Mouse (Mus musculus) embryo, embryonic 10 days (tissue): ENCODE measurements around the gene Gpr156.

Source experiments
- DNase-seq: peaks from one replicate; pipeline ENCODE4 v3.0.0-alpha.2; 2015; ENCODE audit warnings: low spot score

Gpr156 gene

DNA sequence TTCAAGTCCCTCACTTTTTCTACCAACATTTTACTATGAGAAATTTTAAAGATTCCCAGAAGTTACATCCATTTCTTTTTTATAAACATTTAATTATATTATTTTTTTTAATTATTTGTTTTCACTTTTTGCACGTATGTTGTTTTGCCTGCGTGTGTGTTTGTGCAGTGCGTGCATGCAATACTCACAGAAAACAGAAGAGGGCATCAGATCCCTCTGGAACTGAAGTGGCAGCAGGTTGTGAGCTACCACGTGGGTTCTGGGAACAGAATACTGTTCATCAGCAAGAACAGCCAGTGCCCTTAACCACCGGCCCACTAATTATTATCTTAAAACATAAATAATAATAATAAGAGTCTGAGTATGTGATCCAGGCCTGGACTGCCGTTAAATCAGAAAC is 2.7 kb downstream of the Gpr156 start:
- DNase-seq, result no peak

DNA sequence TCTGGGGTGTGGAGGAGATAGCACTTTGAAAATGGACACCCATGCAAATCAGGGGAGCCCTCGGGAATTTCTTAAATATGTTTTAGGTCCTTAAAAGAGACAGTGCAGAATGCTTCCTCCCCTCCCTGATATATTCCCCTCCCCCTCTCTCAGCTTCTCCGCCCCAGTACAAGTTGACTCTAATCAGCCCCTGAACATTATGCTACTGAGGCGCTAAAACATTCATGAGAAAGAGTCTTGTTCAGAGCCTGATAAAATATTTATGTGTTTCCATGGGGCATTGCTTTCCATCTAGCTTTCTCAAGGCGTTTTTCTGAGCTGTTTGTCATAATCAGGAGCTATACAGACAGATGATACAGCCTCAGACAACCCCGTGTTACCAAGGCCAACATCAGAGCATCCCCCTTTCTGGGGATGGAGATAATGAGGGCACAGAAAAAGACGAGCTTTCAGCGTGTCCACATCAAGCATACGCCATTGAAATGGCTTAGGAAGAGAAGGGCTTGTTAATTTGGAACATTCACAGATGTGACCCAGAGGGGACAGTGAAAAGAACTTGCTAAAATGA is 4.6 kb downstream of the Gpr156 start:
- DNase-seq, result no peak

DNA sequence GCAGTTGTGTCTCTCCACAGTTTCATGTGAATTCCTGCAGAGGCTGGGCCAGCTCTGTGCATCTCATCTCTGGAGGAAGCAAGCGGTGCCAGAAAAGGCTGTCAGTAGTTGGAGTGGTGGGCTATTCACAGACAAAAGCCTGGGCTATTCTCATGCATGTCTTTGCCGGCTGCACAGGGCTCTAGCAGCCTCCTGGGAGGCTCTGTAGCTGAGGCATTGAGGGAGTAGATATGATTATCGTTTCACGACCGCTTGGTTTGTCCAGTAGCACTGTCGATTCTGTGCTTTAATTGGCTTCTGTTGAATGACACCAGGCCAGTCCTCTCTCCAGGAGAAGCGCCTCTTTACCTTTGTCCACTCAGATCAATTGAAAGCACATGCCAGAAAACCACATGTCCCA is 9.8 kb downstream of the Gpr156 start:
- DNase-seq, result peak; percentile 25

DNA sequence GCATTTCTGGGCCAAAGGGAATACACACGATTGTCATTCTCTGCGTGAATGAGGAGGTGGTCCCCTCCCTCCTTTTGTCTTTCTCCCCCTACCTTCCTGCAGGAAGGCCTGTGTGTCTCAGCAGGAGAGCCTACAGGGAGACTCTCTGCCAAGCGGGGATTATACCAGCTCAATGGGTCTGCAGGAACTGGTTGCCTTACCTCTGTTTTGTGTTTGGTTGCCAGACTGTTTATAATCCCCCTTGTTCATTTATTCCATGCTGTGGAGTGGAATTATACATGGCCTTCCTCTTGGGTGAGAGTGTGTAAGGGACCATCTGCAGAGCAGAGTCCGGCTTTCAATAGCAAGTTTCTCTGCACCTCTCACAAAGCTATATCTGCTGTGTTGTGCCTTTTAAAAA is 10.8 kb downstream of the Gpr156 start:
- no peak for DNase-seq

DNA sequence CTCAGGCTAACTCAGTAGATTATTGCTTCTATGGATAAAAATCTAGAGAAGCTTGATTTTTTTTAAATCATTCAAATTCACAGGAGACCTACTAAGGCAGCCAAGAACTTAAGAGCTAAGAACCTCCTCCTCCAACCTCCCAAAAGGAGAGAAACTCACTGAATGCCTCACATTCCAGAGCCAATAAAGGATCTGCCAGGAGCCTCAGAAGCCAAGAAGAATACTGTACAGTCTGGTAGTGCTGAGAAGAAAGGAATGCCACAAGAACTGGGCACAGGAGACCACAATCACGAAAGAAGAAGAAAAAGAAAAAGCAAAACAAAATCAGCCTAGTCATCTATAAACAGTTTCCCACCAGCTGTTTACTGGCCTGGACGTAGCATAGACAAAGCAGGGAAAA is 12.7 kb downstream of the Gpr156 start:
- DNase-seq, result no peak

DNA sequence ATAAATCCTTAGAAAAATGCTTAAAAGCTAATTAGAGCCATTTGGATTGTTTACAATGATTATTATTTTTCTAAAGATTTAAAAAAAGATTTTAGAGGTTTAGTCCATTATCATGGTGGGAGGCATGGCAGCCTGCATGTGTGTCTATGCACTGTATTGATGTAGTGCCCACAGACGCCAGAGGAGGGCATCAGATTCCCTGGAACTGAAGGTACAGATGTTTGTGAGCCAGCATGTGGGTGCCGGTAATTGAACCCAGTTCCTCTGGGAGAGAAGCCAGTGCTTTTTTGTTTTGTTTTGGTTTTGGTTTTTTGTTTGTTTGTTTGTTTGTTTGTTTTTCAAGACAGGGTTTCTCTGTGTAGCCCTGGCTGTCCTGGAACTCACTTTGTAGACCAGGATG is 13.3 kb downstream of the Gpr156 start:
- DNase-seq, result no peak

DNA sequence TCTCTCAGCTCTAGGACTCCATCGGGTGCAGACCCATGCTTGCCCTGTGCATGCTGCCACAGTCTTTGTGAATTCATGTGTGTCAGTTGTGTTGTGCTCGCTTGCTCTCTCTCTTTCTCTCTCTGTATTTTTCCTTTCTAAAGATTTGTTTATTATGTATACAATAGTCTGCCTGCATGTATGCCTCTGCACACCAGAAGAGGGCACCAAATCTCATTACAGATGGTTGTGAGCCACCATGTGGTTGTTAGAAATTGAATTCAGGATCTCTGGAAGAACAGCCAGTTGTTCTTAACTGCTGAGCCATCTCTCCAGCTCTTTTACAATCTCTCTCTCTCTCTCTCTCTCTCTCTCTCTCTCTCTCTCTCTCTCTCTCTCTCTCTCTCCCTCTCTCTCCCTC is 18.6 kb downstream of the Gpr156 start:
- DNase-seq, result no peak

DNA sequence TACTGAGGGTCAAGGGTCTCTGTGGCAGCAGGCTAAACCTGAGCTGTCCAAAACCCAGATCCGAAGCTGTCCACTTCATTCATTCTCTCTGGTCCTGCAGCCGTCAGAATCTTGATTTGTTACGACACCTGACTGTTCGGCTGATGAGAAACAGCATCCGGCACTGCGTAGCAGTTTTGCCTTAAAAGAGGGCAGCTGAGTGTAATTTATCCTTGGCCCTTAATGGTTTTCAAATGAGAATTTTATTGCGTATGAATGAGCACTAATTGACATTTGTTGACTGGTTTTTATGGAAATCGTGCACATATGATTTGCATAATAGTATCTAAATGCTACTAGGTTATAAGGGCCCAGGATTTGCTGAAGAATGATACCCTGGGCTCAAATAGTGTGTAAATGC is 21.0 kb downstream of the Gpr156 start:
- DNase-seq, result no peak

DNA sequence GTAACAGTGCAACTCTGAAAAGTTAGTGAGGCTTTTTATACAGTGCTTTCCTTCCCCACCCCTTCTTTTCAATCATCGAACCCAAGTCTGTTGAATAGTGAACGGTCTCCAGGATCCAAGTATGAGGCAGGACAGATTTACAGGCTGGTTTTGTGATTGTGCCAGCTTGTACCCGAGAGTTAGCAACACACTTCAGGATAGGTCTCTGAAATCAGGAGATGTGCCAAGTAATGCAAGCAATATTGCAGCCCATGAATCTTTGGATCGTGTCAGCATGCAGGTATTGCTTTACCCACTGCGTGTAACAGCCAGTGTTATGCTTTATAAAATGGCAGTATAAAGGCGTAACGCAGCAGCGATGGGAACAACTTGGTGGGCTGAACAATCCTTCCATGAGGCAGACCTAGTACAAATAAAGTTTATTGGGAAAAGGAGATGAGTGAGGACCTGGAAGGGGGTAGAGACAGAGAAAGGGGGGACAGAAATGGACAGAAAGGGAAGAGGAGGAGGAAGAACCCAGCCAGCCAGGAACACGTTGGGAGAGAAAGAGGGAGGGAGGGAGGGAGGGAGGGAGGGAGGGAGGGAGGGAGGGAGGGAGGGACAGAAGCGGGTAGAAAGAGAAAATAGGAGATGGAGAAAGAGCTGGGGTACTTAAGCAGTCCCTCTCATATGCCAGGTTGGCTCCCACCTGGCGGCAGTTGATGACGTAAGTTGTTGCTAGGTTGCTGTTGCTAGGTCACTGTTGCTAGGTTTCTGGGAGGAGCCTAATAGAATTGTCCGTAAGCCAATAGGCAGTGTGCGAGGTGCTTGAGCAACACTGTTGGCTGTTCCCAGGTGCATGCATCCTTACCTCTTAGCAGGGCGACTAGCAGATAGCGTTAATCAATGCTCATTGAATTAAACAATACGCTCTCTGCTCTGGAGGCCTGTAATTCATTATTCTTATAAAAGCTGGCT is 22.1 kb downstream of the Gpr156 start:
- DNase-seq, result peak; percentile 74

DNA sequence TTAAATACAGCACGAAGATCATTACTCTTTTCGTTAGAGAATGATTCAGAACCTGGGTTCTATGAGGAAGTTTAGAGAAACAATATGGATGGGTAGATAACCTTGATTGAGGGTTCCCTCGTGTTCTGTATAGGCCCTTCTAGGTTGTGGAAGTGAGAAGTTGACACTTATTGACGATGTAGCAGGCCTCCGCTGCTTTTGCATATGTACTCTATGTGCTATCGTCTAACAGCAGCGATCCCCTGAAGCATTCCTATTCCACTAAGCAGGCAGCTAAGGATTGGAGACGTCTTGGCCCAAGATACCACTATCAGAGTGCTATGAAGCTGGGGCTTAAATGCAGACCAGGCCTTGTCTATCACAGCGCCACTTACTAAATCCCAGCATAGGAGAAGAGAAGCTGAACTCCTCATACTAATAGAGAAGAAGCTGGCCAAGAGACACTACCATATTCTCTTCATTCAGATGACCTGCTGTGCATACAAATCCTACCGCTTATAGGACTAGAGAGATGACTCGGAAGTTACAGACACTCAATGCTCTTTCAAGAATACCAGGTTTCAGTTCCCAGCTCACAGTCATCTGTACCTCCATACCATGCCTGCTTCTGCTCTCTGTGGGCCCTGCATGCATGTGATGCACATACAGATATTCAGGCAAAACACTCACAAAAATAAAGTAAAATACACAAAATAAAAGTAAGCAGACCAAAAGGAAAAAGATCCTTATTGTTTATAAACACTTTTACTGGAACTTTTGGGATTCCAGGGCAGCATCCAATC is 23.0 kb downstream of the Gpr156 start:
- DNase-seq, result no peak

DNA sequence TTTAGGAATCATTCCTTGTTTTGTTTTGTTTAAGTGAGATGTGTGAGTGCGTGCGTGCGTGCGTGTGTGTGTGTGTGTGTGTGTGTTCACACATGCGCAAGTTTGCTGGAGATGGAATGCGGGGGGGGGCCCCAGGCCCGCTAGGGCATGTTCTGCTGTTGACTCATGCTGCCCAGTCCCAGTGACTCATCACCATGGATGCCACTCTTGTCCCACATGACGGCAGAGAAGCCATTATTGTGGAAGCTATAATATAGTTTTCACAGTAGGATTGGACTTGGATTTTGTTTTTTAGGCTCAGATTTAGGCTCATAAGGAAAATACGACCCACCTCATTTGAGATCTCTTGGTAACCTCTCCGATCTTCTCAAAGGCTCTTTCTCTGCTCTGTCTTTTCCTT is 24.0 kb downstream of the Gpr156 start:
- DNase-seq, result no peak

DNA sequence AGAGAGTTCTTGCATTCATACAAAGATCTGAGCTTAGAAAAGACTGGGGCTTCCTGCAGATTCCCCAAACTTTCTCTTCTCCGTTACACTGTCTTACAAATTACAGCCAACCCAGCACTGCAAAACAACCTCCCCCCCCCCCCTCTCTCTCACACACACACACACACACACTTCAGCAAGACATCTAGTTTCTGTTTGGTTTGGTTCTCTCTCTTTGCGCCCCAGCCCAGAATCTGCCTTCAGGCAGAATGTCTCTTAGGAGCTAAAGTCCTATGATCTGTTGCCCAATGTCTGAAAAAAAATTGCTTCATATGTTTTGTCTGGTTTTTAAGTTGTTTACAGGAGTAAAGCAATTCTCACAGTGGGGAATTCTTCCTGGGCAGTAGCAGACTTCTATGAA is 27.4 kb downstream of the Gpr156 start:
- DNase-seq, result no peak

DNA sequence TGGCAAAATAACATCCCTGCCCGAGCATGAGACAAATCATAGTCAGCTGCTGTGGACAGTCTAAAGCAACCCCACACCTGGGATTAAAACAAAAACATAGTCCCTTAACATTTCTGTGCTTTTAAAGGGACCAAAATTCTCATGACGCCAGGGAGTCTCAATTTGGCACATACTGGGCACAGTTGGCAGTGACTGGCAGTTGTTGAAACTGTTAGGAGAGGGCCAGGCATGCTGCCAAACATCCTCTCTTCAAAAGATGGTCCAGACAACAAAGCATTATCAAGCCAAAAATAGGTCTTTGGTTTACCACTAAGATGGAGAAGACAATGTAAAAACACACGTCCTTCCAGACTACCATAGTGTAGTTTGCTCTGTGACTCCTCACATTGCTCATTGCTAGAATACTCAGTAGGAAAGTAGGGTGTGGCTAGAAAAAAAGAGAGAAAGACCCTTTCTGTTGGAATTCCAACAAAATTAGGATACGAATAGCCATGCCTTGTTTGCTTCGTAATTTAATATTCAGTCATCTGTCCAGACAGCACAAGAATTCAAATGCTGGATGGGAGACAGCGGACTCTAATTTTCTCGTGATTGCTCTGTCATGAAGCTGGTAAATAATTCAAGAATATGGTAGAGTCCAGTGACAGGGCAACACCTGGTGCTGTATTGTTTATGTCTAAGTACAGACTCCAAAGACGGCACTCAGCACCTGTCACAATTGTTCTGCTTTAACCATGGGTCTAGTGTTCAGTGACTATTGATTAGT is 28.9 kb downstream of the Gpr156 start:
- DNase-seq, result no peak

DNA sequence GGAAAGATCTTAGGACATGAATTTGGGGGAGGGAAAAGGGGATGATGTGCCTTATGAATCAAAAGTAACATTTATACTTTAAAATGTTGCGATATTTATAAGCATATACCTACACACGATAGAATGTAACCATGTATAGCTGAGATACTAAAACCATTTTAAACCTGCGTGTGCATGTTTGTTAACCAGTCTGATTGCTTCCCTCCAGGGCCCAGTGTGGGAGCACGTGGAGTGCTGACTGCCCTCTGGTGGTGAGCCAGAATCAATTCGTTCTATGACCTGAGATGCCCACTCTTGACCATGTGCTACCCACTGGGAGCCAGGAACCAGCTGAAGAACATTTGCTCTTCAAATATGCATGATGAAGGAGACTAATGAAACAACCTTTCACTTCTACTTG is 30.9 kb downstream of the Gpr156 start:
- peak; percentile 81 for DNase-seq

DNA sequence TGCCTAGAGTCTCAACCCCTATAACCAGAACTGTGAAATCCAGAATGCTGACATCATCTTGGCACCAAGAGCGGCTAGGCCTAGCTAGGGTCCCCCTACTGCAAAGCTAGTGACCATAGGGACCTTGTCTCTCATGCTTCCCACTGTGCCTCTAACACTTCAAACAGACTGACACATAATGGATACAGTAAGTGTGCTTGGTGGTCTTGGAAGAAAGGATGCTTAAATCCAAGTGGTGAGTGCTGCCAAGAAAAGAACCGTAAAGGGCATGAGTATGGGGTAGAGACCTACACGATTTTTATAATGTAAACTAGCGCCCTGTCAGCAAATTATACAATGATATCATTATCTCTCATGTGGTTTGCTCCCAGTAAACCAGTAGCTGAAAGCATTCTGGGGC is 32.1 kb downstream of the Gpr156 start:
- no peak for DNase-seq

DNA sequence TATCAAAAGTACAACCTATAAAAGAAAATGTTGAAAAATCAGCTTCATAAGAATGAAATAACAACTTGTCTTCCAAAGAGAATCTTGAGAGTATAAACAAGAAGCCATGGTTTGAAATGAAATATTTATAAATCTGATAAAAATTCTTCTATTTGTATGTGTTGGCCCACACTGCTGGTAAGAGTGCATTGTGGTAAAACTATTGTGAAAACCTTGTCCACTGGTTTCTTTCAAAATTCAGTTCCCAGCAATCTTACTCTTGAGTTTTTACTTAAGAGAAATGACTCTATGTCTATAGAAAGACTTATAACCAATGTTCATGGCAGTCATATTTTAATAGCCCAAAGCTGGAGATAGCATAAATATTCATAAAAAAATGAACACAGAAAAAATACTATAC is 34.9 kb downstream of the Gpr156 start:
- no peak for DNase-seq

DNA sequence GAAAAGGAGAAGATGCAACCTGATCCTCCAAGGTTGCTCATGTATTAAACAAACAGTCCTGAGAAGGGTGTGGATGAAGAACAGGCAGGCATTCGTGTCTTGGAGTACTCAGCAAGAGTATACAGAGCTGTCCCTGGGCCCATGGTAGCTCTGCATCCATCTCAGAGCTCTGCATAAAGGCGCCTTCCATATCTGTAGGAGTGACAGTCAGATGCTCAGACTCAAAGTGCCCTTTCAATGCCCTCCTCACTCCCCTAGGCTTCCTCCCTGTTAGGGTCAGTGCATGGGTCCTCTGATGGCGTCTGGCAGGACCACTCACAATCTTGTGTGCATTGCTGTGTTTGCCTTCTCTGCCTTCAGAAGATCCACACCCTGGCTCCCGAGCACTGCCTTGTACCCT is 36.9 kb downstream of the Gpr156 start:
- DNase-seq, result no peak

DNA sequence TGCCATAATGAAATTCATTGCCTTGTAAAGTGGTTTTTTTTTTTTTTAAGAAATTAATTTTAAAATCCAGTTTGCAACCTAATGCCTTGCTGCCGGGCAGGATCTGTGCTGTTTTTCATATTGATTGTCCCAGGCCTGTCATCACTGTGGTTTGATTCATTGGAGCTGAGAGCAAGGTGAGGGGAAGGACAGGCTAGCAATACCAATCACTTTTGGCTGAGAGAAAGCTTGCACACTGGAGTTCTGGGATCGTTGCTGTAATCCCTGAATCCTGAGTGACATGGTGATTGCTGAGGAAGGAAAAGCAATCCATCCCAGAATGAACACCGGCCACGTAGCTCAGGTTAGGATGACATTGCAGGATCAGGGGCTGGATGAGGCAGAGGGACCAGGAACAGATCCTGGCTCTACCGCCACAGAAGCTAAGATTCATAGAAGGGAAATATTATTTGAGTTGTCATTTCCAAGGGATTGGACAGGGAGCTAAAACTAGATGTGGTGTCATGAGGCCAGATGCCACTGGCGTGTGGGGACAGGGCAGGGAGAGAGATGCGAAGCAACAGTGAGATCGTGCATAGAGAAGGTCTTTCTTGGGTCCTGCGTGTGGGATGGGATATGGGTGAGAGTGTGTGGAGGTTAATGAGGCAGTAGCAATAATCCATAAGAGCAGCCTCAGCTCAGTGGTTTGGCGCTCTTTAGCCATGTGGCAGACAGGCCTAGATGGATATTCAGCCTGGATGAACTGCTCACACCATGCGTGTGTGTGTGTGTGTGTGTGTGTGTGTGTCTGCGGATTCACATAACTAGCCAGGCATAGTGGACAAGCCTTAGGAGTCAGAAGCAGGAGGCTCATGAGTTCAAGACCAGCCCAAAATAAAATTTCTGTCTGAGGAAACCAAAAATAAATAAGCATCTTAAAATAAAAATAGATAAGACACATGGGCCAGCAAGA is 38.0 kb downstream of the Gpr156 start:
- no peak for DNase-seq

DNA sequence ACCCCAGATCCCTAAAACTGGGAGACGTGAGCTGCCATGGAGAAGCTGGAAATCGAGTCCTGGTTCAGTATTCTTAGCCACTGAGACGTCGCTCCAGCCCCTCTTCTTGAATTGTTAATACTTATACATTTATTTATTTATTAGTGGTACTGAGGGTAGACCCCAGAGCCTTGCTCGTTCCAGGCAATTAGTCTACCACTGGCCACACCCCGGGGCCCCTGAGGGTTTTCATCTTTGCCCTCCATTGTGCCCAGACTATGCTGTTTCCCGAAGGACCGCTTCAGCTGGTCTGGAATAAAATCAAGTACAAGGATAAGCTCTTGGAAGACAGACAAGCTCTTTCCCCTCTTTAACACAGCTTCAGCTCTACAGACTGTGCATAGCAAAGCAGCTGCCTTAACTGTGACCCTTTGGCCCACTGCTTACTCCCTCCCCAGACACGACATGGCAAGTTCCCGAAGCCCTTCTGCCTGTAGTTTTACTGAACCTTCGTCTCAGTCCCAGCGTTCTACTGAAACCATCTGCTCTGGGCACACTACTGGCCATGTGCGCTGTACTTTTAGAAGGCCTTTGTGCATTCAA is 39.1 kb downstream of the Gpr156 start:
- DNase-seq, result no peak

DNA sequence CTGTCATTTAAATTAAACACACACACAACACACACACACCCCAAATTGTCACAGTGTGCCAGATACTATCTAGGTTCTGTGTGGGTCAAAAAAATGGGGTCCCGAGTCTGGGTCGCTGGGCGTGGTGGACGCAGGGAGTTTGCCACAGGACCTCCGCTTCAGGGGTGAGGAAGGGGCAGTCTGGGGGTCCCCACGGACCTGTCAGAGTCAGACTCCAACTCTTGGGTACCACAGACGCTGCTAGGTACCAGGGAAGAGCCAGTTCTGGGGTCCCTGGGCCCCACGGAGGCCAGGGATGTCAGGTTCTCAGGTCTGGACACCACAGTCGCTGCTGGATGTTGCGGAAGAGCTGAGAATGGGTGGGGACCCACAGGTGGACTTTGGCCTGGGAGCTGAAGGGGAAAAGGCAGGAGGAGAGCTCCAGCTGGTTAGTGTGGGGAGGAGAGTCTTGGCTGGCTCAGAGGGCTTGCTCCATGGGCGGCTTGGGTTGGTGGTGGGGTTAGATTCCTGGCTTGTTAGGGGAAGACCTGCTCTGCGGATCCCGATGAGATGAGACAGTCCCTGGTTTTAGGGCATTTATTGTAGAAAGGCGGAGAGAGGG is 39.9 kb downstream of the Gpr156 start:
- DNase-seq, result no peak
